Mouse (Mus musculus) duodenum, adult 2 months (tissue): ENCODE measurements around the gene Hist1h2bk. TPM values are rescaled to one million over a fixed set of nuclear protein-coding genes. Genes with fewer than 3 reads are reported as not detected.

Source experiments
- polyA plus RNA-seq: library from polyadenylated mRNA; depleted of rRNA; stranded (reverse); fragments of >200 nt; gene quantifications from 2 replicates; pipeline ENCODE4 v1.2.3, GENCODE M21; 2012; ENCODE audit warnings: low replicate concordance; rRNA removed

The Hist1h2bk gene
- 17.4 and 23.1 TPM in 2 replicates for polyA plus RNA-seq

DNA sequence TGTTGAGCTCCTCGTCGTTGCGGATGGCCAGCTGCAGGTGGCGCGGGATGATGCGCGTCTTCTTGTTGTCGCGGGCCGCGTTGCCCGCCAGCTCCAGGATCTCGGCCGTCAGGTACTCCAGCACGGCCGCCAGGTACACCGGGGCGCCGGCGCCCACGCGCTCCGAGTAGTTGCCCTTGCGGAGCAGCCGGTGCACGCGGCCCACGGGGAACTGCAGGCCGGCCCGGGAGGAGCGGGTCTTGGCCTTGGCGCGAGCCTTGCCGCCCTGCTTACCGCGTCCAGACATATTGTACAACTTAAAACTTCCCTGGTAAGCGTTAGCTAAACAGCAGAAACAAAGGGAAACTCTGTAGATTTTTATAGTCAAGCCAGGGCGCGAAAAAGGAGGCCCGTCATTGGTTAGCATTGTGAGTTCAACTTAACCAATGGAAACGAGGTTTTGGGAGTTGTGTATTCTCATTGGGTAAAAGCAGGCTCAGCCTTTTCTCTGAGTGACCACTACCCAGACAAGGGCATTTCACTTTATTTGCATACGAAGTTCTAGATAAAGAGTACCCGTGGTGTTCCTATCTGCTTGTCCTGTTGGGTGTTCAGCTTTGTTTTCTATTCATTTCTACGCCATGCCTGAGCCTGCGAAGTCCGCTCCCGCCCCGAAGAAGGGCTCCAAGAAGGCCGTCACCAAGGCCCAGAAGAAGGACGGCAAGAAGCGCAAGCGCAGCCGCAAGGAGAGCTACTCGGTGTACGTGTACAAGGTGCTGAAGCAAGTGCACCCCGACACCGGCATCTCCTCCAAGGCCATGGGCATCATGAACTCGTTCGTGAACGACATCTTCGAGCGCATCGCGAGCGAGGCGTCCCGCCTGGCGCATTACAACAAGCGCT lies at the start of gene Hist1h2bk, which contains the start of gene Hist1h2ah:
Gene Hist1h2bk (plus strand): TSS at position 604 of the 882 bp plus-strand sequence.
Gene Hist1h2ah (minus strand): TSS at position 302 of the 882 bp plus-strand sequence.

DNA sequence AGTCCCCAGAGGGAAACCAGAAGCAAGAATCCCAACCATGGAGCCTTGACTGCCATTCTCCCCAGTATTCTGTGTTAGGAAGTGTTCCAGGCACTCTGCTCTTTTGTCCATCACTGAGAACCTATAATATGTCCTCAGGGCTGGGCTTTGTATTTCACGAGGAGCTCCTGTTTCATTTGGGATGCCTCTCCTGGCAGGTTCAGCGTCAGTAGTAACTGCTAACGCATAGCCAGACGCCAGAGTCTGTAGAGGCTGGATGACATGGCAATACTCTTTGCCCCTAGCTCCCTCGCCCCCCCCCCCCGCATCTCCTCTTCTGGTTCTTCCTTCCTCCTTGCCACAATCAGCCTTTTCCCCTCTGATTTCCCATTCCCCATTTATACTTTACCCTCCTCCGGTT lies 26.0 kb upstream of the Hist1h2bk start, which contains the start of gene Prss16:
Gene Prss16 (minus strand): TSS at position 101 of the 400 bp plus-strand sequence.

DNA sequence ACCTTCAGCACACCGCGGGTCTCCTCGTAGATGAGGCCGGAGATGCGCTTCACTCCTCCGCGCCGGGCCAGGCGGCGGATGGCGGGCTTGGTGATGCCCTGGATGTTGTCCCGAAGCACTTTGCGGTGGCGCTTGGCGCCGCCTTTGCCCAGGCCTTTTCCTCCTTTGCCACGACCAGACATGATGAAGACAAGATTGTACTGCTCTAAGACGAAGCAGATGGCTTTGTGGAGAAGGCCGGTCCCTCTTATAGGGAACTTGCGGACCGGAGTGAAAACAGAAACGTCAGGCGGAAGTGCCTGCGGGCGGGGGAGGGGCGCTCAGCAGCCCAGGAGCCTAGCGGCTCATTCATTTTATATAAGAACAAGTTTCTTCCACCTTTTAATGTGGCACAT lies 5.5 kb downstream of the Hist1h2bk start, which contains the start of gene Hist1h4i:
Gene Hist1h4i (minus strand): TSS at position 221 of the 395 bp plus-strand sequence.

DNA sequence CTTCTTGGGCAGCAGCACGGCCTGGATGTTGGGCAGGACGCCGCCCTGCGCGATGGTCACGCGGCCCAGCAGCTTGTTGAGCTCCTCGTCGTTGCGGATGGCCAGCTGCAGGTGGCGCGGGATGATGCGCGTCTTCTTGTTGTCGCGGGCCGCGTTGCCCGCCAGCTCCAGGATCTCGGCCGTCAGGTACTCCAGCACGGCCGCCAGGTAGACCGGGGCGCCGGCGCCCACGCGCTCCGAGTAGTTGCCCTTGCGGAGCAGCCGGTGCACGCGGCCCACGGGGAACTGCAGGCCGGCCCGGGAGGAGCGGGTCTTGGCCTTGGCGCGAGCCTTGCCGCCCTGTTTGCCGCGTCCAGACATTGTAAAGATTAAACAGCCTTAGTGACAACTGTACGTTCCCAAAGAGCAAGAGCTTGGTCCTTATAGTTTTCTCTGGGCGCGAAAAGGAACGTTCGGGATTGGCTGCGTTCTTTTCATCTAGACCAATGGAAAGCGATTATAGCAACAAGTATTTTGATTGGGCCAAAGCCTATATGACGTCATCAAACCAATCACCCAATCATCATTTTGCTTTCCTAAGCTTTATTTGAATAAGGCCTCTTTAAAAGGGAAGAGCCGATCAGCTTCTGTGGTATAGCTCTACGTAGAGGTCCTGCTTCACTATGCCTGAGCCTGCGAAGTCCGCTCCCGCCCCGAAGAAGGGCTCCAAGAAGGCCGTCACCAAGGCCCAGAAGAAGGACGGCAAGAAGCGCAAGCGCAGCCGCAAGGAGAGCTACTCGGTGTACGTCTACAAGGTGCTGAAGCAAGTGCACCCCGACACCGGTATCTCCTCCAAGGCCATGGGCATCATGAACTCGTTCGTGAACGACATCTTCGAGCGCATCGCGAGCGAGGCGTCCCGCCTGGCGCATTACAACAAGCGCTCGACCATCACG lies 7.2 kb downstream of the Hist1h2bk start, which contains the start of the genes Hist1h2ag and Hist1h2bj:
Gene Hist1h2ag (minus strand): TSS at position 377 of the 935 bp plus-strand sequence.
Gene Hist1h2bj (plus strand): TSS at position 647 of the 935 bp plus-strand sequence.

DNA sequence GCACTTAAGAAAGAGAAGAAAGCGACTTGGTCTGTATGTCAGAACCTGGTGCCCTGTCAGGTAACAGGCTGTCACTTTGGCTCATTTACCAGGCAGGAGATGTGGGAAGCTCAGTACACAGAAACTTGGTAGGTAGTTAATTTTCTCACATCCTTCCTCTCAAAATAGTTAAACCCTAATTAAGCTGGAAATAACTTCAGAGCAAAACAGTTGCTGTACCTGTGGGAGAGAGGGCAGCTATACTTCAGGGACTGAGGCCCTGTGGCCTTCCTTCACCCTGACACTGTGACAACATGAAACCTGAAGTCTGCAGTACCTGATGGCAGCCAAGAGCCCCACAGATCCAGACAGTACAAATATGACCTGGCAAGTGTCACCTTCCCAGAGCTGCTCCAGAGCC lies 48.5 kb downstream of the Hist1h2bk start, which contains the start of gene Vmn1r188:
Gene Vmn1r188 (plus strand): TSS at position 301 of the 400 bp plus-strand sequence.

Other genes starting within 250 kb of the Hist1h2bk start
- gene Hist1h2an, start 248.7 kb upstream of the Hist1h2bk start, polyA plus RNA-seq: 8.4 and 153 TPM in 2 replicates
- 2.6 and 4.6 TPM in 2 replicates for gene Hist1h2bp, start 248.4 kb upstream of the Hist1h2bk start, polyA plus RNA-seq
- 23.5 and 27.4 TPM in 2 replicates for gene Hist1h2bq, start 225.7 kb upstream of the Hist1h2bk start, polyA plus RNA-seq
- not detected in 2 replicates for gene Hist1h2ao, start 225.4 kb upstream of the Hist1h2bk start, polyA plus RNA-seq
- 1.3 and 6.9 TPM in 2 replicates for gene Hist1h4m, start 224.1 kb upstream of the Hist1h2bk start, polyA plus RNA-seq
- 20.7 and 25.5 TPM in 2 replicates for gene Hist1h4n, start 203.7 kb upstream of the Hist1h2bk start, polyA plus RNA-seq
- gene Hist1h2ap, start 202.4 kb upstream of the Hist1h2bk start, polyA plus RNA-seq: 223 and 1,937 TPM in 2 replicates
- 22.5 and 29.8 TPM in 2 replicates for gene Hist1h2br, start 202.1 kb upstream of the Hist1h2bk start, polyA plus RNA-seq
- gene Zfp184, start 90.8 kb upstream of the Hist1h2bk start, polyA plus RNA-seq: 0.14 and 0.51 TPM in 2 replicates
- gene Pom121l2, start 54.7 kb upstream of the Hist1h2bk start, polyA plus RNA-seq: not detected in 2 replicates
- 1.4 and 2.5 TPM in 2 replicates for gene Prss16, start 26.1 kb upstream of the Hist1h2bk start, polyA plus RNA-seq
- gene Hist1h2ah, start 302 bp upstream of the Hist1h2bk start, polyA plus RNA-seq: 34.5 and 86.3 TPM in 2 replicates
- gene Hist1h4i, start 5.5 kb downstream of the Hist1h2bk start, polyA plus RNA-seq: 4.0 and 9.6 TPM in 2 replicates
- gene Hist1h2ag, start 7.1 kb downstream of the Hist1h2bk start, polyA plus RNA-seq: 6.2 and 30.8 TPM in 2 replicates
- gene Hist1h2bj, start 7.3 kb downstream of the Hist1h2bk start, polyA plus RNA-seq: 19.4 and 20.7 TPM in 2 replicates
- not detected in 2 replicates for gene Vmn1r188, start 48.6 kb downstream of the Hist1h2bk start, polyA plus RNA-seq
- gene Vmn1r189, start 70.0 kb downstream of the Hist1h2bk start, polyA plus RNA-seq: not detected in 2 replicates
- gene Vmn1r191, start 148.1 kb downstream of the Hist1h2bk start, polyA plus RNA-seq: not detected in 2 replicates
- gene Vmn1r192, start 155.3 kb downstream of the Hist1h2bk start, polyA plus RNA-seq: not detected in 2 replicates
- not detected in 2 replicates for gene Vmn1r193, start 187.3 kb downstream of the Hist1h2bk start, polyA plus RNA-seq
- gene Vmn1r194, start 208.3 kb downstream of the Hist1h2bk start, polyA plus RNA-seq: not detected in 2 replicates
- gene Vmn1r195, start 234.7 kb downstream of the Hist1h2bk start, polyA plus RNA-seq: not detected in 2 replicates